In genomic region chr3:89262417-89262816, GRCm38 (mm10) we compare ENCODE assay signal across 15 mouse cellular contexts. TPM values are rescaled to one million over a fixed set of nuclear protein-coding genes. Genes with fewer than 3 reads are reported as not detected.
A peak's percentile ranks its signal among the peaks of the same experiment; 100 is the strongest.
DNase-seq lines count a peak whose midpoint lies in the region; ATAC-seq lines count a peak whose summit lies in the region.
"Had no signal": no experiment of that assay in that cellular context is flagged by ENCODE, and none has a peak within 500 bp of the region (broad histone marks: within the 10 kb centered on the region; RNA-seq: fewer than 3 reads in every experiment).

No protein-coding gene starts in this region.

- DNase-seq in heart, adult 18-20 months: peak; percentile 55 to 82
- no peak for DNase-seq in heart, postnatal 25 days (ENCODE audit: low spot score)
- DNase-seq in MN1 (ENCODE audit: low spot score): peak; percentile 49
- DNase-seq in kidney, postnatal 14 days: peak; percentile 58
- no peak for DNase-seq in right cerebral cortex, postnatal 10 days (ENCODE audit: low spot score in 2 of 2)
- DNase-seq in adrenal gland, postnatal 14 days: no peak
- no peak for DNase-seq in embryo, embryonic 10 days (ENCODE audit: low spot score)
- DNase-seq: cerebellum, postnatal 25 days; layer of hippocampus, postnatal 36 days had no signal

- H3K4me3 ChIP-seq in heart, embryonic 15.5 days: no peak overlapping the region
- H3K4me3 ChIP-seq: erythroblast, embryonic 14.5 days; hindbrain, embryonic 15.5 days; liver, embryonic 15.5 days; midbrain, embryonic 15.5 days; neural tube, embryonic 13.5 days had no signal

- no peak overlapping the region for H3K9ac ChIP-seq in heart, embryonic 15.5 days
- H3K9ac ChIP-seq: hindbrain, embryonic 15.5 days; liver, embryonic 15.5 days; midbrain, embryonic 15.5 days; neural tube, embryonic 13.5 days had no signal

- ATAC-seq in heart, embryonic 15.5 days (replicated peaks; ENCODE audit: insufficient number of reproducible peaks, insufficient read depth, low FRiP score, low read depth): no peak
- ATAC-seq: midbrain, embryonic 15.5 days had no signal

- H3K36me3 ChIP-seq in heart, embryonic 15.5 days: no peaks in the 10 kb centered on the region
- H3K36me3 ChIP-seq: hindbrain, embryonic 15.5 days; liver, embryonic 15.5 days; midbrain, embryonic 15.5 days; neural tube, embryonic 13.5 days had no signal

- H3K27me3 ChIP-seq in heart, embryonic 15.5 days: no peaks in the 10 kb centered on the region
- H3K27me3 ChIP-seq: hindbrain, embryonic 15.5 days; midbrain, embryonic 15.5 days; neural tube, embryonic 13.5 days had no signal

- intact Hi-C loops in heart, postnatal 25 days (cut with DNase I): no loop called here

- H3K27ac ChIP-seq in heart, embryonic 15.5 days: peak overlapping the region; percentile 57
- H3K27ac ChIP-seq: hindbrain, embryonic 15.5 days; liver, embryonic 15.5 days; midbrain, embryonic 15.5 days; neural tube, embryonic 13.5 days had no signal

- H3K9me3 ChIP-seq in heart, embryonic 15.5 days (replicated peaks): no peaks in the 10 kb centered on the region
- H3K9me3 ChIP-seq: hindbrain, embryonic 15.5 days; liver, embryonic 15.5 days; midbrain, embryonic 15.5 days; neural tube, embryonic 13.5 days had no signal

- no peak overlapping the region for H3K4me2 ChIP-seq in heart, embryonic 15.5 days
- H3K4me2 ChIP-seq: hindbrain, embryonic 15.5 days; liver, embryonic 15.5 days; midbrain, embryonic 15.5 days; neural tube, embryonic 13.5 days had no signal

- H3K4me1 ChIP-seq in heart, embryonic 15.5 days (replicated peaks): peaks cover 9% of the 10 kb centered on the region

- WGBS in heart, embryonic 15.5 days: 44% methylated on average over 10 of the region's 10 CpGs

RNA-seq across cellular contexts. Expression of gene Dpm3, which starts 3.3 kb away (rescaled TPM):
- 10 to 100 TPM; 54.1 to 54.7 TPM for total RNA-seq in heart, adult 18-20 months (2021)
- total RNA-seq in heart, postnatal 25 days (2021): 10 to 100 TPM; 51.7 to 53.9 TPM
- 88.4 and 88.7 TPM in 2 replicates for polyA plus RNA-seq in heart, embryonic 15.5 days (2015; fragmentation: Nextera tagmentation; extraction: Ambion mirVana)
- total RNA-seq in adrenal gland, postnatal 14 days (2021): 107 and 116 TPM in 2 replicates

RNA-seq across cellular contexts. Expression of gene Slc50a1, which starts 8.0 kb away (rescaled TPM):
- 10 to 100 TPM; 15.6 to 21.6 TPM for total RNA-seq in heart, adult 18-20 months (2021)
- 10 to 100 TPM; 21.0 TPM for total RNA-seq in heart, postnatal 25 days (2021)
- polyA plus RNA-seq in heart, embryonic 15.5 days (2015; fragmentation: Nextera tagmentation; extraction: Ambion mirVana): 44.5 and 49.5 TPM in 2 replicates
- 40.4 and 54.7 TPM in 2 replicates for total RNA-seq in adrenal gland, postnatal 14 days (2021)

RNA-seq across cellular contexts. Expression of gene Trim46, which starts 16.3 kb away (rescaled TPM):
- under 1 TPM; 0.37 to 0.98 TPM for total RNA-seq in heart, adult 18-20 months (2021)
- under 1 TPM; 0.47 to 0.59 TPM for total RNA-seq in heart, postnatal 25 days (2021)
- 0.79 and 2.2 TPM in 2 replicates for polyA plus RNA-seq in heart, embryonic 15.5 days (2015; fragmentation: Nextera tagmentation; extraction: Ambion mirVana)
- 1.4 and 3.2 TPM in 2 replicates for total RNA-seq in adrenal gland, postnatal 14 days (2021)

RNA-seq across cellular contexts. Expression of gene Krtcap2, which starts 16.7 kb away (rescaled TPM):
- 10 to 100 TPM; 64.8 to 89.2 TPM for total RNA-seq in heart, adult 18-20 months (2021)
- total RNA-seq in heart, postnatal 25 days (2021): 10 to 100 TPM; 73.5 to 87.6 TPM
- polyA plus RNA-seq in heart, embryonic 15.5 days (2015; fragmentation: Nextera tagmentation; extraction: Ambion mirVana): 189 and 207 TPM in 2 replicates
- 95.0 and 110 TPM in 2 replicates for total RNA-seq in adrenal gland, postnatal 14 days (2021)

RNA-seq across cellular contexts. Expression of gene Efna1, which starts 18.5 kb away (rescaled TPM):
- 10 to 100 TPM; 22.5 to 23.8 TPM for total RNA-seq in heart, adult 18-20 months (2021)
- 10 to 100 TPM; 29.4 to 33.5 TPM for total RNA-seq in heart, postnatal 25 days (2021)
- 35.0 and 39.9 TPM in 2 replicates for polyA plus RNA-seq in heart, embryonic 15.5 days (2015; fragmentation: Nextera tagmentation; extraction: Ambion mirVana)
- 19.1 and 21.9 TPM in 2 replicates for total RNA-seq in adrenal gland, postnatal 14 days (2021)

Comparison
In these comparisons a context has a peak if more than half of its experiments do, and no peak if none do; other contexts are left out.
1. DNase-seq: peak in heart, adult 18-20 months (2 of 2), MN1 (single experiment) and kidney, postnatal 14 days (single experiment); none in heart, postnatal 25 days (single experiment), right cerebral cortex, postnatal 10 days (0 of 2), adrenal gland, postnatal 14 days (single experiment) and embryo, embryonic 10 days (single experiment).